Mouse (Mus musculus): ENCODE results near the gene Klhdc8a.
A peak's percentile ranks its signal among the peaks of the same experiment; 100 is the strongest.

The Klhdc8a gene

GRCm38 (mm10) chr1:132291706-132292105 is 6.7 kb upstream of the Klhdc8a start:
- no peak for DNase-seq

GRCm38 (mm10) chr1:132292318-132293129 is 5.9 kb upstream of the Klhdc8a start:
- peak; percentile 32 for DNase-seq

- DNase-seq = no peak
Measured at GRCm38 (mm10) chr1:132295506-132295905, 2.9 kb upstream of the Klhdc8a start.

- no peak for DNase-seq
Measured at GRCm38 (mm10) chr1:132296051-132296450, 2.4 kb upstream of the Klhdc8a start.

GRCm38 (mm10) chr1:132298801-132299464 is 507 bp downstream of the Klhdc8a start:
- peak; percentile 32 for DNase-seq

- no peak for DNase-seq
Measured at GRCm38 (mm10) chr1:132299744-132300143, 1.3 kb downstream of the Klhdc8a start.

GRCm38 (mm10) chr1:132301242-132301641 is 2.8 kb downstream of the Klhdc8a start:
- no peak for DNase-seq

- DNase-seq = no peak
Measured at GRCm38 (mm10) chr1:132302341-132302866, 4.0 kb downstream of the Klhdc8a start.

- DNase-seq = no peak
Measured at GRCm38 (mm10) chr1:132304618-132305214, 6.3 kb downstream of the Klhdc8a start.

GRCm38 (mm10) chr1:132306160-132306559 is 7.7 kb downstream of the Klhdc8a start:
- DNase-seq = peak; percentile 74

GRCm38 (mm10) chr1:132306808-132307207 is 8.4 kb downstream of the Klhdc8a start:
- no peak for DNase-seq

GRCm38 (mm10) chr1:132307962-132308361 is 9.5 kb downstream of the Klhdc8a start:
- no peak for DNase-seq

- no peak for DNase-seq
Measured at GRCm38 (mm10) chr1:132308674-132309073, 10.2 kb downstream of the Klhdc8a start.

GRCm38 (mm10) chr1:132310754-132311153 is 12.3 kb downstream of the Klhdc8a start:
- DNase-seq = no peak

GRCm38 (mm10) chr1:132311174-132311859 is 12.9 kb downstream of the Klhdc8a start:
- DNase-seq = no peak

- DNase-seq = no peak
Measured at GRCm38 (mm10) chr1:132312043-132312442, 13.6 kb downstream of the Klhdc8a start.

GRCm38 (mm10) chr1:132312703-132313102 is 14.3 kb downstream of the Klhdc8a start:
- DNase-seq = peak; percentile 52

GRCm38 (mm10) chr1:132315889-132316624 is 17.6 kb downstream of the Klhdc8a start, which contains the start of gene Nuak2:
Gene Nuak2 (plus strand): TSS chr1:132316126.
- DNase-seq = peak; percentile 84

GRCm38 (mm10) chr1:132316625-132316994 is 18.2 kb downstream of the Klhdc8a start:
- no peak for DNase-seq

GRCm38 (mm10) chr1:132317413-132317812 is 19.0 kb downstream of the Klhdc8a start:
- no peak for DNase-seq

GRCm38 (mm10) chr1:132317894-132318863 is 19.8 kb downstream of the Klhdc8a start:
- no peak for DNase-seq
